Mouse (Mus musculus): ENCODE results near the gene Dydc2.

The Dydc2 gene

GRCm38 (mm10) chr14:41035146-41035798 lies 33.7 kb downstream of the Dydc2 start:
- DNase-seq, result peak; percentile 69

DNA sequence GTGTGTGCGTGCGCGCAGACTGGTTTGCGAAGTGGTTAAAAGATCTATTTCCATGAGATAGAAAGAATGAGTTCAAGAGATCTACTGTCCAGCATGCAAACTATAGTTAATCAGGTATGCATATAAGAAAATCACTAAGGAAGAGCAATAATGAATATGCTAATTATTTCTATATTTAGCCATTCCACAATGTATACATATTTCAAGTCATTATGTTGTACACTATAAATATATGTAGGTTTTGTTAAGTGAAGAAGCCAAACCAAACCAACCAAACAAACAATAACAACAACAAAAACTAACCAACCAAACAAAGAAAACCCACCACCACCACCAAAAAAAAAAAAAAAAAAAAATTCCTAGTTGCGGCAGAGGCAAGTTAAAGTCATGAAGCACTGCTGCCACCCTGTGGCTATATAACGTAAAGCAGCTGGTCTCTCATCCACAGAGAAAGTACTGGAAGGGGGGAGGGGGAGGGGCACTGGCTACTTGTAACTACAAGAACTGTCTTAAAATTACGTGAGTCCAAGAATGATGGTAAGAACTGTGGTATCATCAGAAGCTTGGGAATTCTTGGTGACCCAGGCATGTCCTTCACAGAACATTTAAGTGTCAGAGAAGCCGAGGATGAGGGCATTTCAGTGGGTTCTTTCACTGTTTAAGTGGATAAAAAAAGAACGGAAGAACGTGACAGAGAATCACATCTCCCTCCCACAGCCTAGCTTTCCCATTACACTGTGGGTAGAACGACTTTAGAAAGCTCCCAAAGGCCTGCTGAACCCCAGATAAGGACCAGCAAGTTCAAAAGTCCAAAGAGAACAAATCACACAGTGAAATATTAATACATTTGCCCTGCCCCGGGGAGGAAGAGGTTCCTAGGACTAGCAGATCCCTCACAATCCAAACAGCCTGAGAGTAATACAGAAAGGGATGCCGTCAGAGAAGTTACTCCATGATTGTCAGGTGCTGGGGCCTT lies 35.6 kb downstream of the Dydc2 start:
- peak; percentile 84 for DNase-seq

DNA sequence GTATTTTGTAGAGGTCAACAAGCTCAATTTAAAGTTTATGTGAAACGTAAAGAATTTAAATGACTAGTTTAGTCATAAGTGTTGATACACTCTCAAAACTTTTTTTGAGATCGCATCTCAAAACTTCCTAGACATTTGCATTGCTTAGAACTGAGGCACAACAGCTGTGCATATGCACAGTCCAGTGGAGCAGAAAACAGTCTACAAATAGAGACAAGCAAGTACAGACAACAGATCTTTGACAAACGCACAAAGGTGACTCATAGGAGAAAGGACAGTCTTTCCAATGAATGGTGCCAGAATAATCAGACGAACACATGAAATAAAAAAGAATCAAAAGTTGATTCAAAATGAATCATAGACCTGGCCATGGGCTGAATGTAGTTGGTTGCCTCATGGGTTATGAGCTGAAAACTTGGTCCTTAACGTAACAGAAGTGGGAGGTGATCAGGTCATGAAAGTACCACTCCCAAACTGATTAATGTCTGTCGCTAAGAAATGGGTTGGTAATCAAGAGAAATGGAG lies 38.0 kb downstream of the Dydc2 start:
- no peak for DNase-seq

DNA sequence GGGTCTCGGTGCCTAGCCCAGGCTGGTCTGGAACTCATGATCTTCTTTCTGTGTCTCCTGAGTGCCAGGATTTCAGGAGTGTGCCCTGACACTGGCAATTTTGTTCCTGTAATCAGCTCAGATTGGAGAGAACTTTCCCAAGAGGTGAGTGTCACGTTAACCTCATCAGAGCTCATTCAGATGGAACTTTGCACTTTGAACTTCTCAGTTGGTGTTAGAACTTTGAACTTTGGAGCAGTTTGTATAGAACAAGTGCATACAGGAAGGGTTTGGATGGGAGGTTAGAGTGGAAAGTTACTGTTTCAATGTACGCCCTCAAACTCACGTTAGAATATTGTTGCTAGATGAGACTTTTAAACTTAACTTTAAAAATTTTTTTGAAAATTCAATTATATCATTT lies 39.7 kb downstream of the Dydc2 start:
- DNase-seq, result no peak

DNA sequence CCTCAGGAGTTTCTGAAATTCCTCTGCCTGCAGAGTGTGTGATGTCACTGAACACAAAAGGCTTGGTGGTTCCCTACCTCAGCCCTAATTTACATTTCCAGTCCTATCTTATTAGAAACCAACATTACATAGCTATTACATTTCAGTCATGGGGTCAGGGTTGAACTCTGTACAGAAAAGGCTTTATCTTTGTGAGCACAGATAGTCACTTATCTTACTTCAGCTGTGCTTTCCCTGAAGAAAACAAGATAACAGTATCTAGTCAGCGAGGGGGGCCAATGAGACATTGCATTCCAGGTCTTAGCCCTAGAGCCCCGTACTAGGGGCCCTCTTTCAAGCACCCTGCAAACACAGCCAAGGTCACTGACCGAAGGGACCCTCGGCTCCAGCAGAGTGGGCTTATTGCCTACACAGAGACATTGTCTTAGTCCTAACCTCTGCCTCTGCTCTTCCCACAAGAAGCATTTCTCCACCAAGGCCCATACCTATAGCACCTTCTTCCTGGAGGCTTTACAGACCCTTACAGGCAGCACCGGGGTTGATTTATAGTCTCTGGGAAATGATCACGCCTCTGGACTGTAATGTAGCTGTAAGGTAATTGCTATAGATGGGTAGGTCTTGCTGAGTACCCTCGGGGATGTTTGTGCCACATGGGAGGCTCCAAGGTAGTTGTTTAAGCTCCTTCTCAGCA lies 43.3 kb downstream of the Dydc2 start:
- no peak for DNase-seq

DNA sequence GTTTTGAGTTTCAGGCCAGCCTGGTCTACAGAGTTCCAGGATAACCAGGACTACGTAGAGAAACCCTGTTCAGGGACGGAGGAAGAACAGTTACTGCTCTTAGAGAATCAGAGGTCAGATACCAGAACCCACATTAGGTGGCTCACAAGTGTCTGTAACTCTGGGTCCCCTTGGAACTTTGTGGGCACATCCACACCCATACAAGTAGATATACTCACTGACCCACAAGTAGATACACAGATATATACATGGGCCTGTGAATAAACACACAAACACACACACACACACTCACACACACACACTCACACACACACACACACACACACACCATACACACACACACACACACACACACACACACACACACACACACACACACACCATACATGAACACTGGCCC lies 43.9 kb downstream of the Dydc2 start:
- DNase-seq, result no peak

DNA sequence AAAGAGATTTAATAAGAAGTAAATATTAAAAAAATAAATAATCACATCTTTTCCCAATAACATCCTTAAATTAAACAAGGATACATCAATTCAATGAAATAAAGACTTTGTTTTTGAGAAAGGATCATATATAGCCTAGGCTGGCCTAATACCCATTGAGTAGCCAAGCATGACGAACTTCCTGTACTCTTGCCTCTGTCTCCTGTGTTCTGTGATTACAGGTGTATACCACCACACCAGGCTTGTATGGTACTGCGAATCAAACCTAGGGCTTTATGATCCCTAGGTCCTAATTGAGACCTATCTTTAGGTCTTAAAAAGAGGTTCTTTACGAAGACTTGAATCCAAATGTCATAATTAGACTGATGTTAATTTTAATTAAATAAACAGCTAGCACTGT lies 47.8 kb downstream of the Dydc2 start:
- no peak for DNase-seq

DNA sequence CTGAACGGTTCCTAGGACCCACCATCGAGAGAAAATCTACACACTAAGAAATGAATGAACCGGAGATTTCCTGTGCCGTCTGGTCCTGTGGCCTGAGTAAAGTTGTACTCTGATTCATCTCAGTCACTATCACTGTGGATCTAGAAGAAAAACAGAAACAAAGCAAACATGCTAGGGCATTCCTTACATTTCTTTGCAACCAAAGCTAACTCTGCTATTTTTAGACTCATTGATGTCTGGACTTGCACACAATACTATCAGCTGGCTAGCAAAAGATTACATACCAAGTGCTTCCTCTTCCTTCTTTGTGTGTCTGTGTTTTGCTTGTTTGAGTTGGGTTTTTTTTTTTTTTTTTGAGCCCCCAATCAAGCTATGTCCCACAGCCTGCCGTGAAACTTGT lies 51.5 kb downstream of the Dydc2 start:
- DNase-seq, result no peak

DNA sequence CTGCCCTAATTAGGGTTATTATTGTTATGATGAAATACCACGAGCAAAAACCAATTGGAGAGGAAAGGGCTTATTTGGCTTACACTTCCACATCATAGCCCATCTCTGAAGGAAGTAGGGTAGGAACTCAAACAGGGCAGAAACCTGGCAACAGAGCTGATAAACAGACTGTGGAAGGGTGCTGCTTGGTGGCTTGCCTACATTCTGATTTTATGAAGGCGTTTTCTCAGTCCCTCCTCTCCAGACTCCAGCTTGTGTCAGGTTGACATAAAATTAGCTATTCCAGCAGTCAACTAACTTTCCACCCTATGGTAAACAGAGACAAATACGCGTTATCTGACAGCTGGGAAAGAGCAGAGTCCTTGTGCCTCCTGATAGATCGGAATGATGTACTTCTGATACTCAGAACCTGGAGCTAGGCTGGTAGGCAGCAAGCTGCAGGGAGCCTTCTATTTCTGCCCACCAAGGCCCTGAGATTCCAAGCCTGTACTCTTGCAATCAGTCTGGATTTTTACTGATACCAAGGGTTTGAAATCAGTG lies 54.2 kb downstream of the Dydc2 start:
- DNase-seq, result no peak

- peak; percentile 92 for DNase-seq
Observed at GRCm38 (mm10) chr14:41013630-41014613, 55.1 kb downstream of the Dydc2 start, which contains the start of gene Fam213a. Gene Fam213a, minus strand, starts transcription at chr14:41013788.

DNA sequence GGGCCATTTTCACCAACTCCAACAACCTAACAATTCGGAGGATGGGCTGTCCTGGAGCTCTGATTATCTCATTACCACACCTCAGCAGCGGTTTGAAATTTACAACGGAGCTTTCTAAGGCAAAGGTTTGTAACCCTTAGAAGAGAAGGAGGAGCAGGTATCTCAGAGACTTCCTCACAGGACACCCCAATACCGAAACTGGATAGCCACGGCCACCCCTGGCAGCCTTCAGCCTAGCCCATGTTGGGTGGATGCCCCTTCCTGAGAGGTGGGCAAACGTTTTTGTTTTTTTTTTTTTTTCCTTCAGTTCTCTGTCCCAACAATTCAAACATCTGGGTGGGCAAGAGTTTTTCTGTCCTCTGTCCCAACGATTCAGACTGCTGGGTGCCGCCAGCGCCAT lies 55.9 kb downstream of the Dydc2 start:
- no peak for DNase-seq

DNA sequence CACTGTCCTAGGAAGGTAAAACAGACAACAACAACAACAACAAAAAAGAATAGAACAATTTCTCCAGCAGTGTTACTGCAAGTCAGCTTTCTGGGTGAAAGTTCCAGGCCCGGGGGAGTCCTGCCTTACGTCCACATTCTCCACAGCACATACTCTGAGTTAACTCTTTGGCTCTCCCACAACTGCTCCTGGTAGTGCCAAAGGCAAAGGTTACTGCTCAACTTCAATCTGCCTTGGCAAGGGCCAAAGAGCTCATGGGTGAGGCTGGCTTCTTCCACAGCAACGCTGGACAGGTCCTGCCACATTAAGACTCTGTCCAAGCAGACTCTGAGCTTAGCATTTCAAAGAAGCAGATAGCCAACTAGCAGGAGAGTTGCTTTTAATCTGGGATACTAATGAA lies 57.1 kb downstream of the Dydc2 start:
- no peak for DNase-seq

DNA sequence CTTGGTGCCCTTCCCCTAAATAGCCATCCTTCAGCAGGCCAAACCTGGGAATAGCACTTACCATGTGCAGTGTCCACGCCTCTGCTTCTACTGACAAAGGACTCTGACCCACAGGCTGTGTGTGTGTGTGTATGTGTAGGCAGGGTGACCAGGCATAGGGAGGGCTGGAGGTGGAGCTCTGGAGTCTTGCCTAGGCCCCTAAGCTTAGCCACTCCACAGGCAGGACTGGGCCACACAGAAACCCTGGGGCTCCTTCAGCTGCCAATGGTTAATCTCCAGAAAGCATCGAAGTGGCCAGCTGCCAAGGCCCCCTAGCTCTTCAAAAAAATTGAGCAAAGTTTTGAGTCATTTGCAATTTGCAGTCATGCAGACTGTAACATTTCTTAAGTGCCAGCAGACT lies 60.9 kb downstream of the Dydc2 start:
- DNase-seq, result no peak

DNA sequence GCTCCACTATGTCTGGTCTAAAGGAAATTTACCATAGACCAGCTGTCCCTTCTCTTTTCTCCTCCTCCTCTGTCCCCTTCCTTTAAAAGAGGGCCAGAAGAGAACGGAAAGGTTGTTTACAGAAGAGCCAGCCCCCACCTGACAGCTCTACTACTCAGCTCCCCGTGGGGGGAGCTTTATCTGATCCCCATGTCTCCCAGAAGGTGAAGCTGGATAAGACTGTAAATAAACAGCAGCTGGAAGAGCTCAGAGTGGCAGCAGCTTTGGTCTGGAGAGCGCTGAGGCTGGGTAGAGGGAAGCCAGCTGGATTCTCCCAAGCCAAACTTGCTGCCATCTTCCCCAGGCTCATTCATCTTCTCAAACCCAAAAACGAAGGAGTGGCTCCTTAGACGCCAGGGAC lies 61.4 kb downstream of the Dydc2 start:
- no peak for DNase-seq

- DNase-seq, result no peak
Observed at GRCm38 (mm10) chr14:41006899-41007298, 62.1 kb downstream of the Dydc2 start.

- DNase-seq, result no peak
Observed at GRCm38 (mm10) chr14:41006263-41006662, 62.7 kb downstream of the Dydc2 start.

DNA sequence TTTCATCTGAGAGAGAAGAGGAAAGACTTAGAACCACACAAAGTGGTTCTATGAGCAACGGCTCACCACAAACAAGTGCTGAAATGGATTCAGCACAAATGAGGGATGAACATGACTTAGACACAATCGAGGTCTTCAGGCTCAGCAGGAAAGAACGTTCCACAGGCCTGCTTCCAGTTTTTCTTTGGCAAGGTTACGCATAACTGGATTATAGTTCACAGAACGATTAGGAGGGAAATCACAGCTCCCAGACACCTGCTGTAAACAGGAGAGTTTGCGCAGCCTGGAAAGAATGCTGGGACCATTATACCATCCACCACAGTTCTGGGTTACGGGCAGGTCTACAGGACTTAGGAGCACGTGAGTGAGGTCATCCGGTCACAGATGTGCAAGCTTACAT lies 63.3 kb downstream of the Dydc2 start:
- no peak for DNase-seq

DNA sequence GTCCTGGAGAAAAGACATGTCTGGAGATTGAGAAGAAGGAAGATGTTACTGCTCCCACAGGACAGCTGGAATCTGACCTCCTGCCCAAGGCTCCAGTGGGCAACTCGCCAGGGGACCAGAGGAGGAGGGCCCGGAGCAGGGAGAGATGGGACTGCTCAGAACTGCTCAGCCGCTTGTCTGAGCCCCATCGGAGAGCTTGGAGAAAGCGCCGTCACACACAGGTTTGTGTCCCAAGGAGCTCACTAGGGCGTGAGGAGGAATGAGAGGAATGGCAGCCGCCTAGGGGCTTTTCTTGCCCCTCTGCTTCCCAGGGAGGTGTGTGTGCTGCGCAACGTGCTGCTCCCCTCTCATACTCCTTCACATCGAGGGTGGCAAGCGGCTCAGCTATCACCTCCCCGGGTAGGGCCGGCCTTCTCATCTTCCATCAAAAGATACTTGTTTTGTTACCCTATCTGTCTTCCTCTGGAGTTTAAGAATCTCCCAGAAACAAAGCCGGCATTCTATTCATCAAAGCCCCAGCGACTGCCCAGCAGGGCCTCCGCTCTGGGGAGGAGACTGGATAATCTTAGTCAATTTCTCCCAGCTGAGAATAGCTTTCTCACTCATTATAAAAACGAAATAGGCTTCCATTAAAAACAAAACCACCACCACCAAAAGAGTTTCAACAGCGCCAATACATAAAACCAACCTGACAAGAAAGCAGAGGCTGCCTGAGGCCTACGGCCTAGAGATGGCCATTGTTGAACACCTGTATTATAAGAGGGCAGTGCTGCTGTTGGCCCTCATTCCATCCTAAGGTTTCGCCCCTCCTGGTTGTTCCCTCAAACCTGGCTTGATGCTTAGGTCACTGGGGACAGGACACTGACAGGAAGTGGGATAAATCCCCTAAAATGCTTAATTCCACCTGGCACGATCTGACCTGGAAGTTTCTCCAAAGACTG lies 64.5 kb downstream of the Dydc2 start:
- no peak for DNase-seq

DNA sequence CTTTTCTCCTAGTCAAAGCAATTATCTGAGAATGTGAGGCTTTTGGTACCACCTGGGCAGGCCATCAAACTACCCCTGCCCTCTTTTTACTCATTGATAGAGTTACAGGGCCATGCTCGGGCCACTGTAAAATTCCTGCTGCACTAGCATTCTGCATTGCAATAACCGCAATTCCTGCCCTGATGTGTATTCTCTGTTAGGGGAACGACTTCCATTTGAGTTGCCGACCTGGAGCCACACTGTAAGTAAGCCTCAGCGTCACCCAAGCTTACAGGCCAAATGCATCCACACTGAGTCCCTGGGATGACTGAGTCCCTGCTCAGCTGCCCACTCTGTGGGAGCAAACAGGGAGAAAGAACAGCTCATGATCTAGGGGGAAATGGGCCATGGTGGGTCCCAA lies 67.4 kb downstream of the Dydc2 start:
- DNase-seq, result no peak

DNA sequence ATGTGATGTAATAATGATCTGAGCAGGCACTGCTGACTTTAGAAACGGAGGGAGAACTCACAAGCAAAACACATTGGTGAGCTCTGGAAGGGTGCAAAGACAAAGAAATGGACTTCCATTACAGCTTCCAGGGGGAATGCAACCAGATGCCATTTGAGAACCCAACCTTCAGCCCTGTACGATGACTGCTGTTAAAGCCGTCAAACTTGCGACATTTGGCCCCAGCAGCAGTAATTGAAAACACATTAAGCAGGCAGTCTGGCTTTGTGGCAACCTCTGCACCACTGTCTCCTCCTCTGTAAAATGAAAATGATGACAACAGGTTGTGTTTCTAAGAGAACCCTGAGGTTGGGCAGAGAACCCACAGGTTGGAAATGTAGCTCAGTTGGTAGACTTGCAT lies 68.2 kb downstream of the Dydc2 start:
- DNase-seq, result no peak

All from thymus, postnatal 4 days (tissue).